Mouse (Mus musculus) liver, adult 2 months (tissue): ENCODE results near the gene Hist1h2bn.

Source experiments
- CTCF ChIP-seq: fragments of 200-500 bp; IDR thresholded peaks from 2 replicates; pipeline ENCODE4 v1.5.1; 2011; ENCODE audit warnings: low read depth, low read length, control low read depth
- POLR2A ChIP-seq: fragments of 200-500 bp; IDR thresholded peaks from 2 replicates; pipeline ENCODE4 v1.6.1; 2011; ENCODE audit warnings: low read length, control low read depth; ENCODE audit not compliant: insufficient read depth; ENCODE audit errors: extremely low read depth

- TF ChIP-seq CTCF (no peak), POLR2A (no peak)
These were observed 8.9 kb upstream of the Hist1h2bn start for GRCm38 (mm10) chr13:21745006-21745405.
